In genomic region chr4:115038242-115038641, GRCm38 (mm10) we compare ENCODE assay signal across 8 mouse cellular contexts. TPM values are rescaled to one million over a fixed set of nuclear protein-coding genes. Genes with fewer than 3 reads are reported as not detected.
DNase-seq lines count a peak whose midpoint lies in the region; ATAC-seq and TF ChIP-seq lines count a peak whose summit lies in the region.

No protein-coding gene starts in this region.

- TF ChIP-seq EP300 in liver, embryonic 14.5 days (IDR thresholded peaks at IDR 0.05; ENCODE audit: low read depth): no peak
- no peak for TF ChIP-seq EP300 in stomach, postnatal 0 days (optimal IDR thresholded peaks at IDR 0.05)

- H3K4me3 ChIP-seq in gastrocnemius, adult 2 months: no peak overlapping the region
- no peak overlapping the region for H3K4me3 ChIP-seq in spleen, adult 2 months (ENCODE audit: extremely low read depth, insufficient read depth, insufficient read length)
- no peak overlapping the region for H3K4me3 ChIP-seq in liver, embryonic 14.5 days (ENCODE audit: insufficient read depth in 1 of 2, low read depth in 2 of 2, low read length in 2 of 2)
- no peak overlapping the region for H3K4me3 ChIP-seq in stomach, postnatal 0 days (ENCODE audit: low read depth, low read length)

- TF ChIP-seq CTCF in gastrocnemius, adult 2 months (IDR thresholded peaks at IDR 0.05): peak; percentile 73
- peak; percentile 53; the same call in 1 of the 2 replicates for TF ChIP-seq CTCF in spleen, adult 2 months (IDR thresholded peaks at IDR 0.05; ENCODE audit: extremely low read depth, insufficient read depth, insufficient read length, insufficient replicate concordance)
- TF ChIP-seq CTCF in liver, embryonic 14.5 days (IDR thresholded peaks at IDR 0.05; ENCODE audit: low read depth): peak; percentile 89
- TF ChIP-seq CTCF in stomach, postnatal 0 days (IDR thresholded peaks at IDR 0.05; ENCODE audit: low read depth): peak; percentile 84

- no peak for TF ChIP-seq POLR2A in spleen, adult 2 months (IDR thresholded peaks at IDR 0.05; ENCODE audit: low read depth, low read length)

- ATAC-seq in liver, embryonic 14.5 days (ENCODE audit: insufficient read depth): peak; percentile 56; the same call in 1 of the 2 replicates
- no peak for ATAC-seq in stomach, postnatal 0 days (ENCODE audit: low FRiP score, low TSS enrichment)

- H3K27ac ChIP-seq in gastrocnemius, adult 2 months: no peak overlapping the region
- H3K27ac ChIP-seq in spleen, adult 2 months (ENCODE audit: insufficient read depth, low read length): no peak overlapping the region
- no peak overlapping the region for H3K27ac ChIP-seq in liver, embryonic 14.5 days
- H3K27ac ChIP-seq in stomach, postnatal 0 days (replicated peaks): no peak overlapping the region

- no peak overlapping the region for H3K4me2 ChIP-seq in liver, embryonic 14.5 days (ENCODE audit: low read depth)
- no peak overlapping the region for H3K4me2 ChIP-seq in stomach, postnatal 0 days (replicated peaks; ENCODE audit: low read depth)

- intact Hi-C loops in gastrocnemius, adult 2 months (cut with DNase I): loop anchor here (2.0 kb wide), 1 partner anchor 49 kb away; no protein-coding TSS in a partner anchor
- intact Hi-C loops in heart, postnatal 14 days (cut with DNase I): loop anchor here (1.0 kb wide), 1 partner anchor 47 kb away; no protein-coding TSS in a partner anchor

- H3K9me3 ChIP-seq in liver, embryonic 14.5 days (ENCODE audit: control insufficient read depth, low read length): no peaks in the 10 kb centered on the region
- H3K9me3 ChIP-seq in stomach, postnatal 0 days (ENCODE audit: control insufficient read depth, low read length): no peaks in the 10 kb centered on the region

- H3K4me1 ChIP-seq in spleen, adult 2 months (ENCODE audit: control insufficient read depth, insufficient read depth, insufficient read length): no peaks in the 10 kb centered on the region
- H3K4me1 ChIP-seq in liver, embryonic 14.5 days (replicated peaks; ENCODE audit: control insufficient read depth in 2 of 2, insufficient read depth in 2 of 2, low read length in 1 of 2): no peaks in the 10 kb centered on the region; a peak in 1 of 4 replicates
- H3K4me1 ChIP-seq in stomach, postnatal 0 days (replicated peaks; ENCODE audit: control insufficient read depth, insufficient read depth): no peaks in the 10 kb centered on the region

- no peaks in the 10 kb centered on the region for H3K36me3 ChIP-seq in spleen, adult 2 months (ENCODE audit: control insufficient read depth, insufficient read depth, low read length)
- peaks cover 70% of the 10 kb centered on the region for H3K36me3 ChIP-seq in liver, embryonic 14.5 days (replicated peaks; ENCODE audit: control insufficient read depth, insufficient read depth, low read depth)
- H3K36me3 ChIP-seq in stomach, postnatal 0 days (ENCODE audit: control insufficient read depth, insufficient read depth, low read length): peaks cover 10% of the 10 kb centered on the region; the same call in 1 of the 2 replicates

- 43% methylated on average over 4 of the region's 4 CpGs for WGBS in spleen, adult 2 months
- WGBS in liver, embryonic 14.5 days (ENCODE audit: insufficient replicate concordance): 28% methylated on average over 4 of the region's 4 CpGs
- WGBS in stomach, postnatal 0 days: 29% methylated on average over 4 of the region's 4 CpGs

- no peak overlapping the region for H3K9ac ChIP-seq in liver, embryonic 14.5 days (replicated peaks)
- H3K9ac ChIP-seq in stomach, postnatal 0 days (ENCODE audit: low read length): no peak overlapping the region

- peak; percentile 32 for DNase-seq in gastrocnemius, adult 2 months
- DNase-seq in gastrocnemius, postnatal 25 days: no peak
- peak in 1 of 2 experiments; percentile 25 for DNase-seq in spleen, adult 2 months (ENCODE audit: low read depth in 1 of 2, low spot score in 2 of 2)
- no peak for DNase-seq in spleen, adult 12 weeks (ENCODE audit: low spot score)
- DNase-seq in adrenal gland, postnatal 14 days: peak; percentile 56
- DNase-seq in heart, postnatal 14 days: peak; percentile 44 to 66
- no peak for DNase-seq in liver, embryonic 14.5 days (ENCODE audit: low read depth in 3 of 3, low spot score in 3 of 3)
- peak; percentile 57 for DNase-seq in stomach, postnatal 0 days (ENCODE audit: low spot score)

- H3K27me3 ChIP-seq in spleen, adult 2 months (ENCODE audit: control insufficient read depth, insufficient read depth, low read length): no peaks in the 10 kb centered on the region
- no peaks in the 10 kb centered on the region for H3K27me3 ChIP-seq in liver, embryonic 14.5 days (ENCODE audit: control insufficient read depth, insufficient read depth, low read length)
- no peaks in the 10 kb centered on the region for H3K27me3 ChIP-seq in stomach, postnatal 0 days (ENCODE audit: control insufficient read depth, insufficient read depth, low read length)

RNA-seq across cellular contexts. Expression of gene Tal1, which starts 18.0 kb away (rescaled TPM):
- 1 to 10 TPM in 1 of 2 experiments, under 1 TPM in 1; 0.94 to 1.7 TPM for total RNA-seq in gastrocnemius, adult 2 months (2021)
- total RNA-seq in gastrocnemius, postnatal 25 days (2021): 1 to 10 TPM in 1 of 2 experiments, under 1 TPM in 1; 0.46 to 1.3 TPM
- polyA plus RNA-seq in spleen, adult 2 months (2012; rRNA removed): 20.9 and 37.0 TPM in 2 replicates
- total RNA-seq in adrenal gland, postnatal 14 days (2021): 5.2 and 7.3 TPM in 2 replicates
- 1 to 10 TPM; 4.9 to 6.3 TPM for total RNA-seq in heart, postnatal 14 days (2021)
- 72.6 and 74.7 TPM in 2 replicates for polyA plus RNA-seq in liver, embryonic 14.5 days (2012; rRNA removed)
- 55.6 and 60.9 TPM in 2 replicates for polyA plus RNA-seq in liver, embryonic 14.5 days (2014; fragmentation: Nextera tagmentation; extraction: Ambion mirVana)
- polyA plus RNA-seq in stomach, postnatal 0 days (2015; fragmentation: Nextera tagmentation; extraction: Ambion mirVana): 0.16 and 0.19 TPM in 2 replicates

RNA-seq across cellular contexts. Expression of gene Stil, which starts 38.3 kb away (rescaled TPM):
- under 1 TPM; 0.06 to 0.13 TPM for total RNA-seq in gastrocnemius, adult 2 months (2021)
- under 1 TPM in 1 of 2 experiments, not detected in 1; 0.24 TPM for total RNA-seq in gastrocnemius, postnatal 25 days (2021)
- 1.2 TPM in 2 replicates for polyA plus RNA-seq in spleen, adult 2 months (2012; rRNA removed)
- total RNA-seq in adrenal gland, postnatal 14 days (2021): 1.9 and 2.3 TPM in 2 replicates
- 1 to 10 TPM in 1 of 2 experiments, under 1 TPM in 1; 0.67 to 1.5 TPM for total RNA-seq in heart, postnatal 14 days (2021)
- 6.1 and 8.7 TPM in 2 replicates for polyA plus RNA-seq in liver, embryonic 14.5 days (2012; rRNA removed)
- 12.1 and 12.9 TPM in 2 replicates for polyA plus RNA-seq in liver, embryonic 14.5 days (2014; fragmentation: Nextera tagmentation; extraction: Ambion mirVana)
- polyA plus RNA-seq in stomach, postnatal 0 days (2015; fragmentation: Nextera tagmentation; extraction: Ambion mirVana): 1.7 and 1.8 TPM in 2 replicates

RNA-seq across cellular contexts. Expression of gene Pdzk1ip1, which starts 50.3 kb away (rescaled TPM):
- not detected for total RNA-seq in gastrocnemius, adult 2 months (2021)
- total RNA-seq in gastrocnemius, postnatal 25 days (2021): not detected
- 79.3 and 89.6 TPM in 2 replicates for polyA plus RNA-seq in spleen, adult 2 months (2012; rRNA removed)
- 0.53 and 2.4 TPM in 2 replicates for total RNA-seq in adrenal gland, postnatal 14 days (2021)
- total RNA-seq in heart, postnatal 14 days (2021): 1 to 10 TPM in 1 of 2 experiments, under 1 TPM in 1; 0.88 to 2.0 TPM
- polyA plus RNA-seq in liver, embryonic 14.5 days (2012; rRNA removed): 20.5 and 24.5 TPM in 2 replicates
- 24.4 and 30.5 TPM in 2 replicates for polyA plus RNA-seq in liver, embryonic 14.5 days (2014; fragmentation: Nextera tagmentation; extraction: Ambion mirVana)
- 255 and 279 TPM in 2 replicates for polyA plus RNA-seq in stomach, postnatal 0 days (2015; fragmentation: Nextera tagmentation; extraction: Ambion mirVana)

RNA-seq across cellular contexts. Expression of gene Cmpk1, which starts 51.2 kb away (rescaled TPM):
- total RNA-seq in gastrocnemius, adult 2 months (2021): 10 to 100 TPM; 18.3 to 24.0 TPM
- total RNA-seq in gastrocnemius, postnatal 25 days (2021): 10 to 100 TPM; 23.3 to 27.8 TPM
- 9.0 and 13.6 TPM in 2 replicates for polyA plus RNA-seq in spleen, adult 2 months (2012; rRNA removed)
- total RNA-seq in adrenal gland, postnatal 14 days (2021): 103 and 104 TPM in 2 replicates
- 10 to 100 TPM; 43.7 to 46.9 TPM for total RNA-seq in heart, postnatal 14 days (2021)
- polyA plus RNA-seq in liver, embryonic 14.5 days (2012; rRNA removed): 11.8 and 17.9 TPM in 2 replicates
- 61.0 and 67.4 TPM in 2 replicates for polyA plus RNA-seq in liver, embryonic 14.5 days (2014; fragmentation: Nextera tagmentation; extraction: Ambion mirVana)
- polyA plus RNA-seq in stomach, postnatal 0 days (2015; fragmentation: Nextera tagmentation; extraction: Ambion mirVana): 175 and 176 TPM in 2 replicates

Comparison
In these comparisons a context has a peak if more than half of its experiments do, and no peak if none do; other contexts are left out.
1. DNase-seq: peak in gastrocnemius, adult 2 months (single experiment), adrenal gland, postnatal 14 days (single experiment), heart, postnatal 14 days (2 of 2) and stomach, postnatal 0 days (single experiment); none in gastrocnemius, postnatal 25 days (single experiment), spleen, adult 12 weeks (single experiment) and liver, embryonic 14.5 days (0 of 3).
2. Peak in every context shown above with its lines, with median percentiles within 50 percentile points of each other: CTCF ChIP-seq.